Mouse (Mus musculus) E14TG2a.4 (cell line): Measurements from ENCODE around the gene Dgcr8.
A peak's percentile ranks its signal among the peaks of the same experiment; 100 is the strongest.

Source experiments
- H3K27me3 ChIP-seq: 2 replicates; pipeline ENCODE4 v1.6.1; 2014; ENCODE audit warnings: low read length, control low read depth; ENCODE audit not compliant: insufficient read depth
- H3K36me3 ChIP-seq: 2 replicates; pipeline ENCODE4 v1.6.1; 2014; ENCODE audit warnings: low read length, control low read depth; ENCODE audit not compliant: insufficient read depth
- H3K4me1 ChIP-seq: replicated peaks from 2 replicates; pipeline ENCODE4 v1.6.1; 2014; ENCODE audit warnings: low read depth, low read length, control low read depth
- H3K4me3 ChIP-seq: replicated peaks from 2 replicates; pipeline ENCODE4 v1.5.1; 2014; ENCODE audit warnings: mild to moderate bottlenecking, low read length
- H3K9me3 ChIP-seq: 2 replicates; pipeline ENCODE4 v1.6.1; 2014; ENCODE audit warnings: low read length, control low read depth
- CTCF ChIP-seq: conservative IDR thresholded peaks from 2 replicates; pipeline ENCODE4 v1.5.1; 2014; ENCODE audit warnings: low read length
- NANOG ChIP-seq: IDR thresholded peaks from 2 replicates; pipeline ENCODE4 v1.6.1; 2014; ENCODE audit warnings: borderline replicate concordance, low read length, mixed read lengths
- POU5F1 ChIP-seq: IDR thresholded peaks from 2 replicates; pipeline ENCODE4 v1.6.1; 2014; ENCODE audit warnings: low read length, borderline replicate concordance

Gene Dgcr8

DNA sequence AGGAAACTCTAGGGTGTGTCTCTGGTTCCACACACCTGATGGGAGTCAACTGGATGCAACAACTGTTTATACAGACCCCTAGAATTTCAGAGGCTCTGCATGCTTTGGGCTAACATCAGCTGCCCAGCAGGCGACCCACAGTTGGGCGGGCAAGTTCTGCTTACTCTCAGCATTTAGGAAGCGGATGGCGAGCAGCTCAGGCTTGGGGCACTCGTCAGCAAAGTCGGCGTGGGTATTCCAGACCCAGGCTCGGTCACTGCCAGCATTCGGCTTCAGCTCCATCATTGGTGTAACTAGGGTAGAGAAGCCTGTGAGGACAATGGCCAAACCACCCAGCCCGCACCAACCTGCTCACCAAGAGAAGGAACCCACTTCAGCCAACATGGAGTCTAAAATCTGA is 47.5 kb downstream of the Dgcr8 start:
- Histone ChIP-seq H3K9me3 (no peaks in the 10 kb centered on the region), H3K27me3 (no peaks in the 10 kb centered on the region), H3K4me1 (peaks cover 78% of the 10 kb centered on the region), H3K36me3 (peaks cover 98% of the 10 kb centered on the region), H3K4me3 (no peak overlapping the region)
- TF ChIP-seq CTCF: no peak
- no peak for TF ChIP-seq NANOG
- TF ChIP-seq POU5F1: no peak

DNA sequence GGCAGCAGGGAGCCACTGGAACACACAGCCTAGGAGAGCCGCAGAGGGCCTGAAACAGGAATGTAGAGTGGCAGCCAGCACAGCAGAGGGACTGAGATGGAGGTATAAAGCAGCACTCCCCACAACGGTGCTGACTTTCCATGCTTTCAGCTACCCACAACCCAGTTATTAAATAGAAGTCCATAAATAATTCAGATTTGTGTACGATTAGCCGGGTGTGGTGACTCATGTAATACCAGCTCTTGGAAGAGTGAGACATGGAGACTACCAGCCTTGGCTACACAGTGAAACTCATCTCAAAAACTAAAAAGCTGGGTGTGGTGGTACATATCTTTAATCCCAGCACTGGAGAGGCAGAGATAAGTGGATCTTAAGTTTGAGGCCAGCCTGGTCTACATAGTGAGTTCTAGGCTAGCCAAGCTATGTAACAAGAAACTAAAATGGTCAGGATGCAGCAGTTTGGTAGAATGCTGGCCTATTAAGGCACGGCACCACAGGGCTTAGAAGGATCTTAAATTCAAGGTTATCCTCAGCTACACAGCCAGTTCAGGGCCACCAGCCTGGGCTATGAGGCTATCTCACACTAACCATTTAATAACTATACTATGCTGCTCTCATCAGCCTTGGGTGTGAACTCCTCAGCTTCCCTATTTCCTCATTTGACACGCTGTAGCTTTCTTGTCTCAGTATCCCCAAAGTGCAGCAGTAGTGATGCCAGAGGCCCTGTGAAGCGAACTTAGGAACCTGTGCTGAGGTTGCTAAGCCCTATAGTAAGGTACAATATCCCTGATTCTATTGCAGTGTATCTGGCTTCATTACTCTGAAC is 52.2 kb downstream of the Dgcr8 start:
- no peaks in the 10 kb centered on the region for H3K9me3 ChIP-seq
- peaks cover 24% of the 10 kb centered on the region for H3K27me3 ChIP-seq
- TF ChIP-seq NANOG (no peak), CTCF (no peak), POU5F1 (no peak)
- H3K4me1 ChIP-seq: peaks cover 56% of the 10 kb centered on the region
- H3K36me3 ChIP-seq: peaks cover 60% of the 10 kb centered on the region
- no peak overlapping the region for H3K4me3 ChIP-seq

DNA sequence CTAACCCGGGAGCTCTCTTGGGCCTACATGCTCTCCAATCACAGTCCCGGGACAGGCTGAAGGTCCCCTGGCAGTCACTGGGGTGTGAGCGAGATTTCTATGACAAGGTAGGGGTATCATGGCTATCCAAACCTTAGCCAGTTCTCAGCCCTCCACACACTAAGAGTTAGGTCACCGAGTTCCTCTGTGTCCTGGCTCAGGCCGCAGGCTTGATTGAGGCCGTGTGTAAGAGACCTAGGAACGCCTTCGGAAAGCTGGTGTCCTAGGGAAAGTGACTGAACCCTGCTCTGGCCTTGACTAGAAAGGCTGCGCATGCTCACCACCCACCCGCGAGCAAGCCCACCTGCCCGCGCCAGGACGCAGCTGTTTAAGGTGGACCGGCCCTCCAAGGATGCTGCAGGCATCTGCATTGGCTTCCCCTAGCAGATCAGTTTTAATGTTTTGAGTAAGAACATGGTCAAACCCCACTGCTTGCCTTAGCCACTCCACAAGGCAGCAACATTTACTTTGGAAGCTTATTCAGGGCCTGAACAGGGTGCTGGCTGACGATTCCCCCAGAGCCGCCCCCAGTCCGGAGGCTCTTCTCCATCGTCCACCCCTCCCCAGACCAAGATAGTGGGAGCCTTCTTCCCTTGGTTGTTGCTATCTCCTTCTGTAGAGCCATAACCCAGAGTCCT is 53.5 kb downstream of the Dgcr8 start:
- peaks cover 49% of the 10 kb centered on the region for H3K4me1 ChIP-seq
- H3K9me3 ChIP-seq: no peaks in the 10 kb centered on the region
- peaks cover 24% of the 10 kb centered on the region for H3K27me3 ChIP-seq
- TF ChIP-seq POU5F1: no peak
- TF ChIP-seq NANOG: no peak
- no peak for TF ChIP-seq CTCF
- H3K36me3 ChIP-seq: peaks cover 47% of the 10 kb centered on the region
- H3K4me3 ChIP-seq: peak overlapping the region; percentile 79

DNA sequence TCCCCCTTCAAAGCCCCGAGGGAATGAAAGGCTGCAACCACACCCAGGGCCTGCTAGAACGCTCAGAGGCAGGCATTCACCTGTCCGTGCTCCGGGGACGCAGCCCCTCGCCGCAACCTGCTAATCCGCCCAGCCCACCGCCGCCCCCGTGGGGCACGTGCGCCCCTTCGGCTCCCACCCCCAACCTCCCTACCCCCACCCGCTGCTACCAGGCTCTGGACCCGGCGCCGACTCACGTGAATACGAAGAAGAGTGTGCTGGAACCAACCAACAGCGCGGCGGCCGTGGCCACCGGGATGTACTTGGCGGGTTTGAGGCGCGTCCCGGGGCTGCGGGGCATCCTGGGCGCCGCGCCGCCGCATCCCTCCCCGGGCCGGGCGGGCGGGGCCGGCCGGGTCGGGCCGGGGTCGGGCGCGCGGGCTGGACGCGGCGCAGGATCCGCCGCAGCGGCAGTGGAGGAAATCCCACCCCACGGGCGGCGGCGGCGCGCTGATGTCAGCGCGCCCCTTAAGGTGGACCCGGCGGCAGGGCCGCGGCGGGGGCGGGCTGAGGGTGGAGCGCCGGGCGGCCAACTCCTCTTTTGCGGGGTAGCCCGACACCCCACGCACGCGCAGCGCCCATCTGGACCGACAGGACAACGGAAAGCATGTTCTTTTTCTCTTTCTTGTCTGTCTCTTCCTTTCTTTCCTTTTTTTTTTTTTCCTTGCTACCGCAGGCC is 54.2 kb downstream of the Dgcr8 start, which contains the start of gene Zdhhc8:
Gene Zdhhc8 (minus strand): TSS at position 466 of the 718 bp plus-strand sequence.
- H3K9me3 ChIP-seq: no peaks in the 10 kb centered on the region
- peak within 1 kb of the TSS; percentile 79 for H3K4me3 ChIP-seq
- H3K36me3 ChIP-seq: peaks cover 40% of the 10 kb centered on the region
- peaks cover 51% of the 10 kb centered on the region for H3K4me1 ChIP-seq
- H3K27me3 ChIP-seq: peaks cover 24% of the 10 kb centered on the region
- no peak for TF ChIP-seq NANOG

DNA sequence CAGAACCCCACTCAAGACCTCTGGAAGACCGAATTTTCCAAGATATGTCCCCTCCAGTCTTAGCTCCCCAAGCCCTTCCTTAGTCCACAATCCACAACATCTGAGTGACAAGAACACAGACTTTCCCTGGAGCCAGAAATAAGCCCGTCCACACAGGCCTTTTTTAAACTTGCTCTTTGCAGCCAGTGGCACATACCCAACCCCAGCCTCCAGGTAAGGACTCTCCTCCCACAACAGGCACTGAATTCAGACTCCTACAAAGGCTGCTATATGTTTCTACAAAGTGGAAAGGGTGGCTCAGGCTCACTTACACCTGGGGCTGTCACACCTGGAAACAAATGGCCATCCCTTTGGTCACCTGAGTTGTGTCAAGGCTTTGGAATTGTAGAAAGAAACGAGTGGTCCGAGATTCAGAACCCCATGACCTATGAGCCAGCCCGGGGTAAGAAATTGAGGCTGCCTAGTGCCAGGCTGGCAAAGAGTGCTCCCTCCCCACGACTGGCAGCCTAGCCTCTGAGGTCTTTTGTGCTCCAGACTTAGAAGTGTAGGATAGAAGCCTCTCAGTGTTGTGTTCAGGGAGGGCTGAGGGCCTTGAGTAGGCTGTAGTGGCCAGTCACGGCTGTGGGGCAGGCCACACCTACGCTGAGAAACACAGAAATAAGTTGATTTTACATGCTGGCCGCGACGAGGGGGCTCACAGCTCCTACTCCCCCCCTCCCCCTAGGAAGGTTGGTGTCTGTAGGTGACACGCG is 55.0 kb downstream of the Dgcr8 start:
- H3K4me3 ChIP-seq: peak overlapping the region; percentile 79
- peaks cover 24% of the 10 kb centered on the region for H3K27me3 ChIP-seq
- peaks cover 52% of the 10 kb centered on the region for H3K4me1 ChIP-seq
- no peaks in the 10 kb centered on the region for H3K9me3 ChIP-seq
- TF ChIP-seq NANOG (no peak), CTCF (no peak), POU5F1 (no peak)
- H3K36me3 ChIP-seq: peaks cover 32% of the 10 kb centered on the region

DNA sequence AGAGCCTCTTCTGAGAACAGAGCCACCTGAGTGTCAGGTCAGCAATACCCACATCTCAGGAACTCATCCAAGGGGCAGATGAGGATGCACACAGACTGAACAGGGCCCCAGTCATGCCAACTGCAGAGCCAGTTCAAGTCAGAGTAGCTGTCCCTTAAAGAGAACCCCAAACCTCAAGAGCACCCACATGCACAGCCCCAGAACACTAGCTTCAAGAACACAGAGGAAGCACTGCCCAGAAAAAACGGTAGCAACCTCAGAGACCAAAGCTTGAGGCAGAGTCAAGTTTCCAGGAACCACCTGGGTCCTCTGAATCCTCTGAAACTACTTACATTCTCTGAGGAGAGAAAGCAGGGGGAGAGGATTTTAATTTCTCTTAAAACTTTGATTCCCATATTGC is 55.6 kb downstream of the Dgcr8 start:
- Histone ChIP-seq H3K27me3 (peaks cover 24% of the 10 kb centered on the region), H3K9me3 (no peaks in the 10 kb centered on the region), H3K4me1 (peaks cover 51% of the 10 kb centered on the region), H3K36me3 (peaks cover 29% of the 10 kb centered on the region), H3K4me3 (no peak overlapping the region)
- TF ChIP-seq CTCF (no peak), POU5F1 (no peak), NANOG (no peak)

- Histone ChIP-seq H3K9me3 (no peaks in the 10 kb centered on the region), H3K36me3 (peaks cover 30% of the 10 kb centered on the region), H3K27me3 (peaks cover 24% of the 10 kb centered on the region), H3K4me3 (no peak overlapping the region), H3K4me1 (peaks cover 45% of the 10 kb centered on the region)
- no peak for TF ChIP-seq POU5F1
- TF ChIP-seq NANOG: no peak
Observed at GRCm38 (mm10) chr16:18231451-18231850, 57.6 kb downstream of the Dgcr8 start.

GRCm38 (mm10) chr16:18231047-18231446 is 58.0 kb downstream of the Dgcr8 start:
- Histone ChIP-seq H3K9me3 (no peaks in the 10 kb centered on the region), H3K4me3 (no peak overlapping the region), H3K27me3 (peaks cover 24% of the 10 kb centered on the region), H3K36me3 (peaks cover 30% of the 10 kb centered on the region), H3K4me1 (peaks cover 41% of the 10 kb centered on the region)
- TF ChIP-seq POU5F1: no peak
- no peak for TF ChIP-seq NANOG
- no peak for TF ChIP-seq CTCF
